Mouse (Mus musculus) kidney, embryonic 14.5 days (tissue): Measurements from ENCODE around the gene Gm28041. TPM values are rescaled to one million over a fixed set of nuclear protein-coding genes. Genes with fewer than 3 reads are reported as not detected.
"Not testable (repeated sequence)": the region's sequence is repeated elsewhere in the genome, so short reads cannot be mapped to it uniquely, and the experiment has no call there.

Source experiments
- ATAC-seq: fragments of 200-750 bp; cut with Nextera tagmentation; 2 replicates; pipeline ENCODE4 v1.8.0; 2017; ENCODE audit warnings: moderate number of reproducible peaks, mild to moderate bottlenecking, moderate TSS enrichment, moderate library complexity; ENCODE audit not compliant: low FRiP score, low TSS enrichment
- H3K27ac ChIP-seq: fragments of 300-500 bp; sonication (generic); 2 replicates; pipeline ENCODE4 v1.5.1; 2014; ENCODE audit warnings: low read depth, mild to moderate bottlenecking, low read length, moderate library complexity, mixed read lengths
- H3K27me3 ChIP-seq: fragments of 300-500 bp; sonication (generic); 2 replicates; pipeline ENCODE4 v1.6.1; 2014; ENCODE audit warnings: mild to moderate bottlenecking, low read length; ENCODE audit not compliant: control insufficient read depth, insufficient read depth
- H3K36me3 ChIP-seq: fragments of 300-500 bp; sonication (generic); 2 replicates; pipeline ENCODE4 v1.6.1; 2014; ENCODE audit warnings: low read length, mixed read lengths; ENCODE audit not compliant: control insufficient read depth, insufficient read depth
- H3K4me1 ChIP-seq: fragments of 300-500 bp; sonication (generic); 2 replicates; pipeline ENCODE4 v1.6.1; 2014; ENCODE audit warnings: low read length, mixed read lengths; ENCODE audit not compliant: control insufficient read depth, insufficient read depth
- H3K4me2 ChIP-seq: fragments of 300-500 bp; sonication (generic); replicated peaks from 2 replicates; pipeline ENCODE4 v1.6.1; 2014; ENCODE audit warnings: low read depth, mild to moderate bottlenecking, low read length
- H3K4me3 ChIP-seq: fragments of 300-500 bp; sonication (generic); 2 replicates; pipeline ENCODE4 v1.5.1; 2014; ENCODE audit warnings: mild to moderate bottlenecking, low read length
- H3K9ac ChIP-seq: fragments of 300-500 bp; sonication (generic); 2 replicates; pipeline ENCODE4 v1.6.1; 2014; ENCODE audit warnings: low read depth, mild to moderate bottlenecking, low read length, moderate library complexity
- H3K9me3 ChIP-seq: fragments of 300-500 bp; sonication (generic); 2 replicates; pipeline ENCODE4 v1.6.1; 2016; ENCODE audit warnings: low read length; ENCODE audit not compliant: control insufficient read depth
- WGBS: fragments of 180-500 bp; shearing (Covaris S2); extraction: QIAGEN DNeasy Blood & Tissue Kit; methylation state at CpG from one replicate; pipeline ENCODE4 v1.1.7; 2014; 5-methylcytosine and 5-hydroxymethylcytosine counted together
- polyA plus RNA-seq: library from polyadenylated mRNA; unstranded; fragments of >200 nt; fragmentation: Nextera tagmentation; extraction: Ambion mirVana; gene quantifications from 2 replicates; pipeline ENCODE4 v1.2.1, GENCODE M21; 2014

Gm28041 gene
- polyA plus RNA-seq = 0.38 and 0.50 TPM in 2 replicates

DNA sequence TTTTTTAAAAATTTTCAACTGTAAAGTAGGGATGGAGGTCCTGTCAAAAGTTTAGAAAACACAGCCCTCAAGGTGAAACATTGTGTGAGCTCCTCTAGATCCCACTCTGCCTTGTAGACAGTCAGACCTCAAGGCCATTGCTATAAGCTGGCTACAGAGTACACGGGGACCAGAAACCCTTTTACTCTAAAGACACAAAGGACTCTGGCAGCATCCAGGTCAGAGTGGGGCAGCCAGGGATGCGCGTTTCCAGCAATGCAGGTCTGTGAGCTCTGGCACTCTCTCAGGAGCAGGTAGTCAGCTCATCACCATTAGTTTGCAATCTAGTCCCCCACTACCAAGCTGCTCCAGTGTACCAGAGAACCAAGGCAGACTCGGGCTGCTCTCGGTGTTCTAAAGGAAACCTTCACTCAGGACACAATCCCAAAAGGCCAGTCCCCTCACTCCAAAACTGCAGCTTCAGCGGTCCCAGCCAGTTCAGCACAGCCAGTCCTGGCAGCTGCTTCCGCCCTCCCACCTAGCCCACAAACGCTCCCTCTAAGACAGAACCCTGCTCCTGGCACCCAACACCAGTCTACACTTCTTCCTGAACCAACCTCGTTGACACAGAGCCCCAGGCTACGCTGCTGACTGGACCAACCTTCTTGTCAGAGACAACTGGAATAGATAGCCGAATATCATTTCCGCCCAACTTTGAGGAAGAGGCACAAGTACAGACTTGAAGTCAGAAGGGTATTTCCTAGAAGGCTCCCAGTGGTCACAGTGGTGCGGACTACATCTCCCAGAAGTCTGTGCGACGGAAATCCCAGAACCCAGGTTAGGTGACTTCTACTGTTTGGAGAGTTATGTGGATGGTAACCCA lies at the start of gene Gm28041, which contains the start of gene Zfp456:
TSS of gene Gm28041 (minus strand) at position 684 of the 862 bp plus-strand sequence.
TSS of gene Zfp456 (minus strand) at position 761 of the 862 bp plus-strand sequence.
- peak; percentile 97 for ATAC-seq
- peak within 1 kb of the TSS; percentile 37; the same call in 1 of the 2 replicates for H3K9ac ChIP-seq

DNA sequence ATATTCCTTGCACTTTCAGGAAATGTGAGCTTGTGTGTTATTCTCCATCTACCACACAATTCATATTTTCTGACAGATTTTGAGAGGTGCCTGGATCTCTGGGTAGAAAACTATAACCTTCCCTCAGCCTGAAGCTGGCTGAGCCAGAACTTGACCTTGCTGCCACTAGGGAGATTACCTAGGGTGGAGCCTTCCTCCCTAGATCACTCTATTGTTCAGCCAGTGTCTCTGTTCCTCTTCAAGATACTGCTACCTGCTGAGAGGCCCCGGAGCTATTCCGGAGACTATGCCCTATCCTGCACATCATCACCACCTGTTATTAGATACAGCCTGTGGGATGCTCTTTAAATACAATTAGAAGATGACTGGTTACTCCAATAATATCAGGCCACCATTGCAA lies 47.0 kb upstream of the Gm28041 start:
- not testable (repeated sequence) for H3K36me3 ChIP-seq, ATAC-seq, H3K4me1 ChIP-seq, H3K27me3 ChIP-seq, H3K4me3 ChIP-seq, H3K27ac ChIP-seq, H3K9me3 ChIP-seq, H3K9ac ChIP-seq, H3K4me2 ChIP-seq
- 86% methylated on average over 2 of the region's 2 CpGs for WGBS

More for the DNA sequence above, at the start of gene Gm28041, which contains the start of gene Zfp456:
- 15% methylated on average over 13 of the region's 15 CpGs for WGBS
- Histone ChIP-seq H3K4me3 (peak within 1 kb of the TSS; percentile 49), H3K4me2 (peak within 1 kb of the TSS; percentile 46)
- H3K4me1 ChIP-seq, H3K27me3 ChIP-seq, H3K9me3 ChIP-seq, H3K36me3 ChIP-seq, H3K27ac ChIP-seq: not testable (repeated sequence)

DNA sequence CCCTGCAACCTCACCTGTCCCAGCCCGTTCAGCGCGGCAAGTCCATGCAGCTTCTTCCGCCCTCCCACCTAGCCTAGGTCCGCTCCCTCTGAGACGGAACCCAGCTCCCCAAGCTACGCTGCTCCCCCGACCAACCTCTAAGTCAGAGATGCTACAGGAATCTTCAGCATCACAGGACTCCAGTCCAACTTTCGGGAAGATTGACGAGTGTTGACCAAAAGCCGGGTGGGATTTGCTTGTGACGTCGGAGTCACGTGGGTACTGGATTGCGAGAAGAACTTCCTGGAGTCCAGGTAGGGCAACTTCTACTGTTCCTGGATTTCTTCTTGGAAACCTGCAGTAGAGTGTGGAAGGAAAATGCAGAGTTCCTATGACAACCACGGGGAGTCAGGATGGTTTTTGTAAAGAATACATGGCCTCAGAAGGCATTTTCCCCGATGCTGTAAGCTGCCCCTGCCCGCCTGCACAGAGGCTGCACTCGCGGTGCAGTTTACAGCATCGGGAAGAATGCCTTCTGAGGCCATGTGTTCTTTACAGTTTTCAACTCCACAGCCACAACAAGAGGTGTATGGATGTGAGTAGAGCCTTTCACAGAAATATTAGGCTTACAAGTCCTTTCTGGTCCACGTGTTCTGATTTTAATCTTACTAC lies 45.8 kb upstream of the Gm28041 start, which contains the start of gene Zfp459:
TSS of gene Zfp459 (minus strand) at position 212 of the 651 bp plus-strand sequence.
- Histone ChIP-seq H3K4me3 (peak within 1 kb of the TSS; percentile 49), H3K27me3 (no peaks in the 10 kb centered on the region), H3K4me1 (no peaks in the 10 kb centered on the region), H3K9ac (peak within 1 kb of the TSS; percentile 37), H3K4me2 (peak within 1 kb of the TSS; percentile 59), H3K36me3 (no peaks in the 10 kb centered on the region), H3K27ac (no peak within 1 kb of the TSS), H3K9me3 (no peaks in the 10 kb centered on the region)
- peak; percentile 91 for ATAC-seq
- 2% methylated on average over 22 of the region's 22 CpGs for WGBS

DNA sequence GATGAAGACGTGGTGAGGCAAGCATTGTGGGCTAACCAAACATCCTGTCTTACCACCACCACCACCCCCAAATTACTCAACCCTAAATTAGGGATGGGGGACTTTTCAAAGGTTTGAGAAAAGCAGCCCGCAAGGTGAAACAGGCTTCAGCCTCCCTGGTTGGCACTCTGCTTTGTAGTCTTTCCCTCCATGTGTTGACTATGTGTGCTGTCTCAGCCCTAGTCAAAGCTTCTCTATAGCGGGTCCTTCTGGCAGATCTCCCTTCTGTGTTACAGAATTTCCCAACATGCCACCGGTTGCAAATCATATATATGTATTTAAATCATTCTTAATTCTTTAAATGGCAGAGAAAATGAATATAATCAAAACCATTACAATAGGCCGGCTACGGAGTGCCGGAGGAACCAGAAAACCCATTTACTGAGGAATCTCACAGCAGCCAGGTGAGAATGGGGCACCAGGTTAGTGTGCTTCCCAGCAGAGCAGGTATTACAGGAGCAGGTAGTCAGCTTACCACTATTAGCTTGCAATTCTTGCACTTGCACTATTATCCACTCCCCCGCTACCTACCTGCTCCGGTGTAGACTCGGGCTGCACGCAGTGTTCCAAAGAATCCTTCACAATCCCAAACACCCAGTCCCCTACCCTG lies 45.1 kb upstream of the Gm28041 start:
- 33% methylated on average over 11 of the region's 11 CpGs for WGBS
- ATAC-seq = no peak
- H3K4me3 ChIP-seq = peak overlapping the region; percentile 49

DNA sequence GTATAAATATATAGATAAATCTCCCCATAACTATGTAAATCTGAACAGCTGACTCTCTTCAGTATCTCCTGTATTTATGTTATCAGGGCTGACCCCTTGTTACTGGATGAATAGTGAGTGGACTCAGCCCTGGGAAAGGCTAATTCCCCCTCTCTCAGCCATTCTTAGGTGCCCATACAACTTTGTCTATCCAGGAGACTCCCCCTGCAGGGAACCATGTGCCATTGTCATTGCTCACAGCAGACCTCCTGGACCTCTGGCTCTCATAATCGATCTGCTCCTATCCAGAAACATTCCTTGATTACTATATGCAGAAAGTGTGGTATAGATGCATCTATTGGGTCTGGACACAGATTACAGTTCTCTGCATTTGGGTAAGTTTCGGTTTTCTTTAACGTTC lies 41.3 kb upstream of the Gm28041 start:
- Histone ChIP-seq H3K9ac (no peak overlapping the region), H3K27ac (no peak overlapping the region), H3K27me3 (no peaks in the 10 kb centered on the region), H3K9me3 (no peaks in the 10 kb centered on the region), H3K36me3 (no peaks in the 10 kb centered on the region), H3K4me1 (no peaks in the 10 kb centered on the region), H3K4me2 (no peak overlapping the region), H3K4me3 (no peak overlapping the region)
- 95% methylated on average over 3 of the region's 3 CpGs for WGBS
- ATAC-seq = no peak

More for the DNA sequence above, 45.1 kb upstream of the Gm28041 start:
- Histone ChIP-seq H3K27ac (no peak overlapping the region), H3K27me3 (no peaks in the 10 kb centered on the region), H3K4me1 (no peaks in the 10 kb centered on the region), H3K36me3 (no peaks in the 10 kb centered on the region), H3K9me3 (no peaks in the 10 kb centered on the region), H3K9ac (peak overlapping the region; percentile 37), H3K4me2 (peak overlapping the region; percentile 59)

DNA sequence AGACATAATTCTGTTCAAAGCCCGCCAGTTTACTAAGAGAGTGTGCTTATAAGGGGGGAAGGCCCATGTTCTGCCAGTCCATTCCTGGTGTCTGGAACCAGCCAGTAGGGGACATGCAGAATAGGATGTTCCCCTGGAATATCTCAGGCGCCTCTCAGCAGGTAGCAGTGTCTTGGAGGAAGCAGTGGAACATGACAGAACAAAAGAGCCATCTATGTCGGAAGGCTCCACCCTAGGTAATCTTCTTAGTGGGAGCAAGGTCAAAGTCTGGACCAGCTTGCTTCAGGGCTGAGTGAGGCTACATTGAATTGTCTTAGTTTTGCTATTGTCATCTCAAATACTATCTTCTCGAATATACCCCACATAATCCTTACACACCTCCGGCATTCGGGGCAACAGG lies 40.2 kb upstream of the Gm28041 start:
- WGBS = 90% methylated on average over 6 of the region's 6 CpGs
- Histone ChIP-seq H3K27me3 (no peaks in the 10 kb centered on the region), H3K27ac (no peak overlapping the region), H3K9ac (no peak overlapping the region), H3K4me3 (no peak overlapping the region), H3K9me3 (no peaks in the 10 kb centered on the region), H3K4me2 (no peak overlapping the region), H3K36me3 (no peaks in the 10 kb centered on the region), H3K4me1 (no peaks in the 10 kb centered on the region)
- no peak for ATAC-seq

DNA sequence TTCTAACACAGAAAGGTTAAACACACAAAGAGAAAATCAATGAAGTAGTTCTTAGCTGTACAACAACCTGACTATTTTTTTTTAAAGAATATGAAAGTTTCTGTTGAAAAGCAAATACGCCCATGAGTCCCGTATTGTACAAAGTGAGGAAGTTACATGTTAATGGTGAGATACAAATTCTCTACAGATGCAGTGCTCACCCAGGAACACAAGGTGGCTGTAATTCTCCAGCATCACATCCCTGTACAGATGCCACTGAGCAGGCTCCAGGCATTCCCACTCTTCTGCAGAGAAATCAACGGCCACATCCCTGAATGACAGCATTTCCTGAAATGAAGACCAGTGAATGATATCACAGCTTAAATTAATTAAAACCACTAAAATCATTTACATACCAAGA lies 38.1 kb upstream of the Gm28041 start:
- not testable (repeated sequence) for H3K4me3 ChIP-seq, H3K27ac ChIP-seq, H3K4me1 ChIP-seq, H3K9me3 ChIP-seq, H3K36me3 ChIP-seq, H3K9ac ChIP-seq, ATAC-seq, H3K27me3 ChIP-seq, H3K4me2 ChIP-seq
- 76% methylated on average over 3 of the region's 3 CpGs for WGBS

DNA sequence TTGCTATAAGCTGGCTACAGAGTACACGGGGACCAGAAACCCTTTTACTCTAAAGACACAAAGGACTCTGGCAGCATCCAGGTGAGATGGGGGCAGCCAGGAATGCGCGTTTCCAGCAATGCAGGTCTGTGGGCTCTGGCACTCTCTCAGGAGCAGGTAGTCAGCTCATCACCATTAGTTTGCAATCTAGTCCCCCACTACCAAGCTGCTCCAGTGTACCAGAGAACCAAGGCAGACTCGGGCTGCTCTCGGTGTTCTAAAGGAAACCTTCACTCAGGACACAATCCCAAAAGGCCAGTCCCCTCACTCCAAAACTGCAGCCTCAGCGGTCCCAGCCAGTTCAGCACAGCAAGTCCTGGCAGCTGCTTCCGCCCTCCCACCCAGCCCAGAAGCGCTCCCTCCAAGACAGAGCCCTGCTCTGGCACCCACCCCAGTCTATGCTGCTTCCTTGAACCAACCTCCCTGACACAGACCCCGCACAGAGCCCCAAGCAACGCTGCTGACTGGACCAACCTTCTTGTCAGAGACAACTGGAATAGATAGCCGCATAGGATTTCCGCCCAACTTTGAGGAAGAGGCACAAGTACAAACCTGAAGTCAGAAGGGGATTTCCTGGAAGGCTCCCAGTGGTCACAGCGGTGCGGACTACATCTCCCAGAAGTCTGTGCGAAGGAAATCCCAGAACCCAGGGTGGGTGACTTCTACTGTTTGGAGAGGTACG lies 23.8 kb upstream of the Gm28041 start, which contains the start of gene Zfp429:
TSS of gene Zfp429 (minus strand) at position 637 of the 721 bp plus-strand sequence.
- peak; percentile 97 for ATAC-seq
- peak within 1 kb of the TSS; percentile 57; the same call in 1 of the 2 replicates for H3K9ac ChIP-seq
- H3K36me3 ChIP-seq, H3K27me3 ChIP-seq, H3K9me3 ChIP-seq, H3K4me1 ChIP-seq, H3K27ac ChIP-seq: not testable (repeated sequence)
- peak within 1 kb of the TSS; percentile 58 for H3K4me3 ChIP-seq
- 2% methylated on average over 14 of the region's 16 CpGs for WGBS
- peak within 1 kb of the TSS; percentile 46 for H3K4me2 ChIP-seq
